Mouse (Mus musculus): ENCODE measurements around the gene 4930595D18Rik. TPM values are rescaled to one million over a fixed set of nuclear protein-coding genes. Genes with fewer than 3 reads are reported as not detected.

The 4930595D18Rik gene
- not detected in 2 replicates for polyA plus RNA-seq (2015; fragmentation: Nextera tagmentation; extraction: Ambion mirVana)

DNA sequence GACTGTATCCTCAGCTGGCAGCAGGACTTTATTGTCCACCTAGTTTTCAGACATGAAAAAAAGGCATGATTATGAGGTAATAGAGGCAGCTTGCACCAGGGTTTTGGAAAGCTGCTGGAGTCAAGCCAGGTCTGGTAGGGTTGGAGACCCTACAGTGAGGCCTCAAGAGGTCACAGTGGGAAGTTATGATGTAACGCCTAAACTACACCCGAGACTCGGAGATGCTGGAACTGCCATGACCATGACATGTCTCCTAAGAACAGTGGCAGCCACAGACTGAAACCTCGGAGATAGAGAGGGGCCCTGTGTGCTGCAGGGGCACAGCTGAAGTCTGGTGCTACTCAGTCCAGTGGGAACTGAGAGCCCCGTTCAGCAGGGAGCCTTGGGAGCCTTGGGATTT, at the start of gene 4930595D18Rik:
Gene 4930595D18Rik, minus strand, starts transcription at position 16 of the 400 bp plus-strand sequence.
- Histone ChIP-seq H3K9me3 (no peaks in the 10 kb centered on the region), H3K27ac (replicated peaks) (no peak within 1 kb of the TSS), H3K4me1 (no peaks in the 10 kb centered on the region), H3K27me3 (no peaks in the 10 kb centered on the region), H3K4me2 (replicated peaks) (no peak within 1 kb of the TSS), H3K9ac (replicated peaks) (no peak within 1 kb of the TSS), H3K36me3 (no peaks in the 10 kb centered on the region), H3K4me3 (no peak within 1 kb of the TSS)
- WGBS = 79% methylated on average over 5 of the region's 5 CpGs
- ATAC-seq (replicated peaks) = no peak

DNA sequence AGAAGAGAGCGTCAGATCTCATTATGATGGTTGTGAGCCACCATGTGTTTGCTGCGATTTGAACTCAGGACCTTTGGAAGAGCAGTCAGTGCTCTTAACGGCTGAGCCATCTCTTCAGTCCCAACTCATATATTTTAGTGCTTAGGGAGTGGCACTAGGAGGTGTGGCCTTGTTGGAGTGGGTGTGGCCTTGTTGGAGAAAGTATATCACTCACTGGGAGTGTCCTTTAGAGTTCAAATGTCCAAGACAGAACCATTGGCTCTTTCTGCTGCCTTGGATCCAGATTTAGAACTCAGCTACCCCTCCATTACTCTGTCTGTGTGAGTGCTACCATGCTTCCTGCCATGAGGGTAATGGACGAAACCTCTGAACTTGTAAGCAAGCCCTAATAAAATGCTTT, 49.5 kb upstream of the 4930595D18Rik start:
- no peak overlapping the region for H3K27ac ChIP-seq (replicated peaks)
- no peak overlapping the region for H3K4me2 ChIP-seq (replicated peaks)
- no peak overlapping the region for H3K9ac ChIP-seq (replicated peaks)
- no peaks in the 10 kb centered on the region for H3K9me3 ChIP-seq
- no peaks in the 10 kb centered on the region for H3K27me3 ChIP-seq
- no peak for ATAC-seq (replicated peaks)
- 95% methylated on average over 4 of the region's 4 CpGs for WGBS
- 0 out of 2 replicates have a peak, but pooled peaks cover 6% of the 10 kb centered on the region for H3K4me1 ChIP-seq
- H3K4me3 ChIP-seq = no peak overlapping the region
- H3K36me3 ChIP-seq = peaks cover 6% of the 10 kb centered on the region; the same call in 1 of the 2 replicates

- ATAC-seq (replicated peaks) = no peak
- no peaks in the 10 kb centered on the region; the same call in 1 of the 2 replicates for H3K36me3 ChIP-seq
- no peaks in the 10 kb centered on the region for H3K9me3 ChIP-seq
- H3K9ac ChIP-seq (replicated peaks) = no peak overlapping the region
- no peak overlapping the region for H3K27ac ChIP-seq (replicated peaks)
- H3K27me3 ChIP-seq = no peaks in the 10 kb centered on the region
- H3K4me1 ChIP-seq = no peaks in the 10 kb centered on the region
- no peak overlapping the region for H3K4me2 ChIP-seq (replicated peaks)
- no peak overlapping the region for H3K4me3 ChIP-seq
- 95% methylated on average over 2 of the region's 2 CpGs for WGBS
Observed at GRCm38 (mm10) chr12:111230793-111231192, 46.5 kb upstream of the 4930595D18Rik start.

GRCm38 (mm10) chr12:111228488-111228887, 44.2 kb upstream of the 4930595D18Rik start:
- Histone ChIP-seq H3K27me3 (no peaks in the 10 kb centered on the region), H3K4me2 (replicated peaks) (no peak overlapping the region)
- no peak for ATAC-seq (replicated peaks)

DNA sequence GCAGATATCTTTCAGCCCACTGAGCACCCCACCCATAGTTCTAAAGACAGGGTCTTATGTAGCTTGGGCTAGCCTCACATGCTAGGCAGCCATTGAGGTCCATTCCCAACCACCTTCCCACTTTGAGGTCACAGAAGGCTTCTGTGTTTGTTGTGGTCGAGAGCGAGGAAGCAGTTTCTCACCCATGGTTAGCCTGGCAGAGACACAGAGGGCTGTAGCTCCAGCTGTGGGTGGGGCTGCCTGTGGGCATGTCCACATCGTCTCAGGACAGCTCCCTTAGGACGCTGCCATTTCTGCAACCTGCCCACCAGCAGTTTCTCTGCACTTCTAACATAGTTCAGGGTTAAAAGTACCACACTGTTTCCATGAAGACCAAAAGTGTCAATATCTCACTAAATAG, 43.1 kb upstream of the 4930595D18Rik start:
- Histone ChIP-seq H3K4me1 (no peaks in the 10 kb centered on the region), H3K4me3 (no peak overlapping the region), H3K27ac (replicated peaks) (no peak overlapping the region), H3K9ac (replicated peaks) (no peak overlapping the region), H3K36me3 (peaks cover 2% of the 10 kb centered on the region), H3K9me3 (no peaks in the 10 kb centered on the region), H3K27me3 (no peaks in the 10 kb centered on the region), H3K4me2 (replicated peaks) (no peak overlapping the region)
- no peak for ATAC-seq (replicated peaks)
- WGBS = 89% methylated on average over 4 of the region's 4 CpGs

More at GRCm38 (mm10) chr12:111228488-111228887, 44.2 kb upstream of the 4930595D18Rik start:
- 96% methylated on average over 5 of the region's 5 CpGs for WGBS
- H3K4me3 ChIP-seq = no peak overlapping the region
- no peak overlapping the region for H3K27ac ChIP-seq (replicated peaks)
- no peaks in the 10 kb centered on the region for H3K4me1 ChIP-seq
- no peak overlapping the region for H3K9ac ChIP-seq (replicated peaks)
- H3K9me3 ChIP-seq = no peaks in the 10 kb centered on the region
- H3K36me3 ChIP-seq = no peaks in the 10 kb centered on the region

DNA sequence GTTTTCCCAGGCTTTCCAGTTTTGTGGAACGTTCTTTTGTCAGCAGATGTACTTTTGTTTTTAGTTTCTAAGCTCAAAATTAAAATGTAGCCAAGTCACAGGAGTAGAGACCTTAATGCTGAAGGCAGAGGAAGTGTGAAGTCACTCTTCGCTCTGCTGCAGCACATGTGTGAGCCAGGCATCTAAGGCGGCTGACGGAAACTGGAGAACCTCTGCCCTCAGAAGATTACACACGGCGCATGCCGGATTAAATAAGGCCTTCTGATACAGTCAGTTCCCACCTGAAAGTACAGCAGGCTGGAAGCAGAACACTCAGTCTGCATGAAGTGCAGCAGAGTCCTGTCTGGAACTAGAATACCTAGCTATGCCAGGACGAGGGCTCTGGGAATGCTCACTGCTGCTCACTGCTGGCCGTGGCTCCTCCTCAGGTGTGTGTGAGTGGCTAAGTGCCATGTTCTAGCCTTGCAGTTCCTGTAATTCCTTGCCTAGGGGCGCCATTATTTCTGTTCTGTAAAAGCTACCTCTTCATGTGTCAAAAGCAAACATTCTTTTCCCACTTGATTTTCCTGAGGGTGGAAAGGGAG, 41.0 kb upstream of the 4930595D18Rik start:
- ATAC-seq (replicated peaks) = no peak
- no peak overlapping the region for H3K4me3 ChIP-seq
- peaks cover 6% of the 10 kb centered on the region; the same call in 1 of the 2 replicates for H3K9me3 ChIP-seq
- H3K9ac ChIP-seq (replicated peaks) = no peak overlapping the region
- no peaks in the 10 kb centered on the region for H3K27me3 ChIP-seq
- H3K27ac ChIP-seq (replicated peaks) = 0 out of 2 replicates have a peak overlapping the region, but pooled peaks have one; percentile 11
- H3K36me3 ChIP-seq = peaks cover 17% of the 10 kb centered on the region
- H3K4me2 ChIP-seq (replicated peaks) = no peak overlapping the region
- 81% methylated on average over 10 of the region's 10 CpGs for WGBS
- H3K4me1 ChIP-seq = no peaks in the 10 kb centered on the region

GRCm38 (mm10) chr12:111218867-111219266, 34.6 kb upstream of the 4930595D18Rik start:
- no peak overlapping the region for H3K4me3 ChIP-seq
- H3K27me3 ChIP-seq = no peaks in the 10 kb centered on the region
- whole genome bisulfite sequencing = 95% methylated on average over 6 of the region's 6 CpGs
- no peak overlapping the region for H3K27ac ChIP-seq (replicated peaks)
- no peaks in the 10 kb centered on the region for H3K4me1 ChIP-seq
- H3K9me3 ChIP-seq = peaks cover 6% of the 10 kb centered on the region; the same call in 1 of the 2 replicates
- H3K36me3 ChIP-seq = peaks cover 17% of the 10 kb centered on the region
- no peak for ATAC-seq (replicated peaks)
- no peak overlapping the region for H3K9ac ChIP-seq (replicated peaks)
- no peak overlapping the region for H3K4me2 ChIP-seq (replicated peaks)

GRCm38 (mm10) chr12:111211729-111212128, 27.4 kb upstream of the 4930595D18Rik start:
- 72% methylated on average over 5 of the region's 5 CpGs for WGBS
- no peak for ATAC-seq (replicated peaks)

DNA sequence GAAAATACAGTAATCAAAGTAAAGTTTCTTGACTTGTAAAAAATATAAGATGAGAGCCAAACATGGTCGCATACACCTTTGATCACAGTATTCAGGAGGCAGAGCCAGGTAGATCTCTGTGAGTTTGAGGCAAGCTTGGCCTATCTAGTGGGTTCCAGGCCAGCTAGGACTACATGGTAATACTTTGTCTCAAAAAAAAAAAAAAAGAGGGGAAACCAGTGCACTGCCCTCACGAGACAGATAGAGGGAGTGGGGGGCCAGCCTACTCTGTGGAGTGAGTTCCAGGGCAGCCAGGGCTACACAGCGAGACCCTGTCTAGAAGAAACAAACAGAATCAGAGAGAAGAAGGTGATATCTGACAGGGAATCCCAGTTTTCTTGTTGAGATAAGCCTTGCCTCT, 23.4 kb upstream of the 4930595D18Rik start:
- H3K27me3 ChIP-seq = no peaks in the 10 kb centered on the region
- no peaks in the 10 kb centered on the region for H3K9me3 ChIP-seq
- no peak overlapping the region for H3K4me3 ChIP-seq
- ATAC-seq (replicated peaks) = no peak
- no peaks in the 10 kb centered on the region for H3K36me3 ChIP-seq
- 84% methylated on average over 3 of the region's 3 CpGs for WGBS
- peaks cover 15% of the 10 kb centered on the region for H3K4me1 ChIP-seq
- H3K9ac ChIP-seq (replicated peaks) = no peak overlapping the region
- H3K27ac ChIP-seq (replicated peaks) = no peak overlapping the region
- H3K4me2 ChIP-seq (replicated peaks) = no peak overlapping the region

More at GRCm38 (mm10) chr12:111211729-111212128, 27.4 kb upstream of the 4930595D18Rik start:
- H3K9ac ChIP-seq (replicated peaks) = no peak overlapping the region
- no peaks in the 10 kb centered on the region for H3K9me3 ChIP-seq
- H3K36me3 ChIP-seq = no peaks in the 10 kb centered on the region
- no peak overlapping the region for H3K27ac ChIP-seq (replicated peaks)
- H3K4me1 ChIP-seq = no peaks in the 10 kb centered on the region
- H3K4me2 ChIP-seq (replicated peaks) = no peak overlapping the region
- no peak overlapping the region for H3K4me3 ChIP-seq
- no peaks in the 10 kb centered on the region for H3K27me3 ChIP-seq

DNA sequence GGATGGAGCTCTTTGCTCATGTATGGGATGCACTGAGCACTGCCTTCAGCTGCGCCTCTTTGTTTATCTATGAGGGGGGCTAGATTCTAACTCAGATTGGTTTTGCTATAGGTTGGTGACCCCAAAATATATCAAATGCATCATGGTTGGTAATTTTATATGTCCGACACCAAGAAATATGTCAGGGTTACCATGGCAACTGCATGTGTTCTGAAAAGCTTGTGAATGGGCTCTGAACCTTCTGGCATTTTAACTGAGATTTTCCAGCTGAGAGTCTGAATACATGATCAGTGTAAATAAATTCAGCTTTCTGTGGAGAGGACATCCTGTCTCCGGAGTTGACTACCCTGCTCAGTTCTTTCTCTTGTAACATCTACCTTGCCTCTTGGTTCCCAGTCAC, 19.7 kb upstream of the 4930595D18Rik start:
- Histone ChIP-seq H3K27me3 (no peaks in the 10 kb centered on the region), H3K9ac (replicated peaks) (no peak overlapping the region), H3K4me2 (replicated peaks) (no peak overlapping the region), H3K4me3 (no peak overlapping the region), H3K4me1 (peaks cover 15% of the 10 kb centered on the region), H3K27ac (replicated peaks) (peak overlapping the region; percentile 56), H3K36me3 (no peaks in the 10 kb centered on the region), H3K9me3 (no peaks in the 10 kb centered on the region)
- WGBS = 48% methylated on average over 3 of the region's 3 CpGs
- no peak for ATAC-seq (replicated peaks)

DNA sequence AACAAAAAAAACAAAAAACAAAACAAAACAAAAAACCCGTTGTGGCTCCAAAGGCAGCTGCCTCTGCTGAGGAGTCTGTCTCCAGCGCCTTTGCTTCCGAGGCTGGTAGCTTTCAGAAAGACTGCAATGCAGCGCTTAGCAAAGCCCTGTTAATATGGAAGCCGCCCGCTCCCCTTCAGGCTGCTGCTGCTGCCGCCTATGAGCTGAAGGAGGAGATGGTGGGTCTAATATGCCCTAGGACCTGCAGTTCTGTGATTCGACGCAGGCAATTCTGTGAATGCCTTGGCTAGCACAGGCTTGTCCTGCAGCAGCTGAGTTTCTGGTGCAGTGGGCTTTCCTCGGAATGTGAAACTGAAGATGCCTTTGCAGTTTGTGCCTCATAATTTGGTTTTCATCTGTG, 18.8 kb upstream of the 4930595D18Rik start:
- no peak for ATAC-seq (replicated peaks)
- Histone ChIP-seq H3K27me3 (no peaks in the 10 kb centered on the region), H3K27ac (replicated peaks) (peak overlapping the region; percentile 65), H3K4me3 (no peak overlapping the region), H3K36me3 (no peaks in the 10 kb centered on the region), H3K9me3 (no peaks in the 10 kb centered on the region), H3K9ac (replicated peaks) (no peak overlapping the region), H3K4me2 (replicated peaks) (no peak overlapping the region), H3K4me1 (peaks cover 15% of the 10 kb centered on the region)
- WGBS = 54% methylated on average over 10 of the region's 10 CpGs

- no peak overlapping the region for H3K9ac ChIP-seq (replicated peaks)
- H3K27ac ChIP-seq (replicated peaks) = no peak overlapping the region
- ATAC-seq (replicated peaks) = no peak
- peaks cover 12% of the 10 kb centered on the region for H3K4me1 ChIP-seq
- H3K4me3 ChIP-seq = no peak overlapping the region
- H3K36me3 ChIP-seq = no peaks in the 10 kb centered on the region
- WGBS = 91% methylated on average over 4 of the region's 4 CpGs
- no peaks in the 10 kb centered on the region for H3K9me3 ChIP-seq
- H3K4me2 ChIP-seq (replicated peaks) = no peak overlapping the region
- H3K27me3 ChIP-seq = no peaks in the 10 kb centered on the region
Observed at GRCm38 (mm10) chr12:111196548-111196947, 12.3 kb upstream of the 4930595D18Rik start.

DNA sequence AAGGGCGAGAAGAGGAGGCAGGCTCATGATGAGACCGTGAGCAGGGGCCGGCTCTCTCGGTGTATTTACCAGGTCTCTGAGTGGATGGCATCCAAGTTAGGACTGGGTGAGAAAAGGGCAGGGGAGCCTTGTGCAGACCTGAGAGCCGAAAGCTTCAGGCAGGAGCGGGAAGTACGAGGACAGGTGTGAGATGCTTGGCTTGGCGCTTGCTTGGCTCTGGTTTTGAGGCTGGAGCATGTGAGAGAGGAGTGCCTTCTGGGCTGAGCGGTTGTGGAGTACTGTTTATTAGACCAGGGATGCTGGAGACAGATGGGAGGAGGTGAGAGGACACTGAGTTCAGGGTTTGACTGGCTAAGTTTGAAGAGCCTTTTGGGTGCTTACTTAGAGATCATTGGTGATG, 9.0 kb upstream of the 4930595D18Rik start:
- no peak for ATAC-seq (replicated peaks)
- Histone ChIP-seq H3K9me3 (no peaks in the 10 kb centered on the region), H3K27me3 (no peaks in the 10 kb centered on the region), H3K4me3 (no peak overlapping the region), H3K36me3 (no peaks in the 10 kb centered on the region), H3K4me2 (replicated peaks) (no peak overlapping the region), H3K9ac (replicated peaks) (no peak overlapping the region), H3K27ac (replicated peaks) (peak overlapping the region; percentile 1; the same call in 1 of the 2 replicates), H3K4me1 (peaks cover 12% of the 10 kb centered on the region)
- 62% methylated on average over 9 of the region's 9 CpGs for WGBS
